Mouse (Mus musculus): Measurements from ENCODE around the gene Atg5. TPM values are rescaled to one million over a fixed set of nuclear protein-coding genes. Genes with fewer than 3 reads are reported as not detected.
A peak's percentile ranks its signal among the peaks of the same experiment; 100 is the strongest.

Gene Atg5
- total RNA-seq, 2 experiments from 2014 or later = 20.0 to 21.8 TPM

- no peak overlapping the region for H3K27ac ChIP-seq
- H3K4me3 ChIP-seq = no peak overlapping the region
- no peak for DNase-seq (ENCODE audit: low spot score in 2 of 2)
- TF ChIP-seq CTCF (conservative IDR thresholded peaks at IDR 0.05) = no peak
Measured at GRCm38 (mm10) chr10:44366186-44366585, 98.0 kb downstream of the Atg5 start.

GRCm38 (mm10) chr10:44367043-44367442 lies 98.9 kb downstream of the Atg5 start:
- no peak for TF ChIP-seq CTCF (conservative IDR thresholded peaks at IDR 0.05)
- Histone ChIP-seq H3K27ac (no peak overlapping the region), H3K4me3 (no peak overlapping the region)
- no peak for DNase-seq (ENCODE audit: low spot score in 2 of 2)

- no peak overlapping the region for H3K27ac ChIP-seq
- no peak for DNase-seq (ENCODE audit: low spot score in 2 of 2)
Measured at GRCm38 (mm10) chr10:44368596-44368995, 100.4 kb downstream of the Atg5 start.

GRCm38 (mm10) chr10:44370666-44371065 lies 102.5 kb downstream of the Atg5 start:
- Histone ChIP-seq H3K27ac (no peak overlapping the region), H3K4me3 (no peak overlapping the region)
- TF ChIP-seq CTCF (conservative IDR thresholded peaks at IDR 0.05) = no peak
- no peak for DNase-seq (ENCODE audit: low spot score in 2 of 2)

More at GRCm38 (mm10) chr10:44368596-44368995, 100.4 kb downstream of the Atg5 start:
- TF ChIP-seq CTCF (conservative IDR thresholded peaks at IDR 0.05) = no peak
- no peak overlapping the region for H3K4me3 ChIP-seq

- no peak overlapping the region for H3K27ac ChIP-seq
- DNase-seq (ENCODE audit: low spot score in 2 of 2) = no peak
Measured at GRCm38 (mm10) chr10:44372210-44372609, 104.1 kb downstream of the Atg5 start.

GRCm38 (mm10) chr10:44374678-44375077 lies 106.5 kb downstream of the Atg5 start:
- H3K4me3 ChIP-seq = no peak overlapping the region
- no peak for TF ChIP-seq CTCF (conservative IDR thresholded peaks at IDR 0.05)
- no peak for DNase-seq (ENCODE audit: low spot score in 2 of 2)
- no peak overlapping the region for H3K27ac ChIP-seq

More at GRCm38 (mm10) chr10:44372210-44372609, 104.1 kb downstream of the Atg5 start:
- no peak overlapping the region for H3K4me3 ChIP-seq
- TF ChIP-seq CTCF (conservative IDR thresholded peaks at IDR 0.05) = no peak

DNA sequence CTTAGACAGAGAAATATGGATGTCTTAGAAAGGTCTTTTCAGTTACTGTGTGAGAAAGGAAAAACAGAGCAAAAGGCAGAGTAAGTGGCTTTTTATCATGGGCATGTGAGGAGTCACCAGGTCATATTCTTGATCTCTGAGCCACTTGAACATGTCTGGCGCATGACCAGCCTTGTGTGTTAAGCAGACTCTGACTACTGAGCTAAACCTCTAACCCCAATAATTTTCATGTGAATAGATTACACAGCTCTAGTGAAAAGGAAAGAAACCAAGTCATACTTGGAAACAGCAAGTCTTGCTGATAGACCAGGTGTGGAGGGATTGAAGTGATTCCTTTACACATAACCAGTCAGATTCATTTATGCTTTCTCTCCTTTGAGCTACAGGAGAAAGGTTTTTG lies 107.3 kb downstream of the Atg5 start:
- Histone ChIP-seq H3K27ac (no peak overlapping the region), H3K4me3 (no peak overlapping the region)
- DNase-seq (ENCODE audit: low spot score in 2 of 2) = no peak
- TF ChIP-seq CTCF (conservative IDR thresholded peaks at IDR 0.05) = no peak

GRCm38 (mm10) chr10:44377821-44378220 lies 109.7 kb downstream of the Atg5 start:
- Histone ChIP-seq H3K27ac (peak overlapping the region; percentile 83), H3K4me3 (no peak overlapping the region)
- DNase-seq (ENCODE audit: low spot score in 2 of 2) = peak; percentile 72 to 78
- no peak for TF ChIP-seq CTCF (conservative IDR thresholded peaks at IDR 0.05)

DNA sequence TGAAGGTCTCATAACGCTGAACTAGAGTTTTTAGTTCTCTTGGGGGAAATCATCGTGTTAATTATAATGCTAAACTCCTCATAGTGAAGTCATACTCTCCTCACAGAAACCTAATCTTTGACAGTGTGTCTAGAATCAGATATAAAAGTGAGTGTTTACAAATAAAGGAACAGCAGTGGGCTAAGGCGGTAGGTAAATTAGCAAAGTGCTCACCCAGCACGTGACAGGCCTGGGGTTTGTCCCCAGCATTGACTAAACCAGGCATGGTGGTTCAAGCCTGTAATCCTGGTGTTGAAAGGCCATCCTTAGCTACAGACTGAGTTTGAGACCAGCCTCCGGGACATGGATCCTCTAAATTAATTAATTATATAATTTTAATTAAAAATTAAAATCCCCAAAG lies 110.2 kb downstream of the Atg5 start:
- H3K27ac ChIP-seq = 0 out of 2 replicates have a peak overlapping the region, but pooled peaks have one; percentile 14
- TF ChIP-seq CTCF (conservative IDR thresholded peaks at IDR 0.05) = no peak
- DNase-seq (ENCODE audit: low spot score in 2 of 2) = no peak
- H3K4me3 ChIP-seq = no peak overlapping the region

- Histone ChIP-seq H3K27ac (peak overlapping the region; percentile 76), H3K4me3 (no peak overlapping the region; the same call in 1 of the 2 replicates)
- TF ChIP-seq CTCF (conservative IDR thresholded peaks at IDR 0.05) = no peak
- DNase-seq (ENCODE audit: low spot score in 2 of 2) = peak; percentile 52 to 60
Measured at GRCm38 (mm10) chr10:44380476-44381208, 112.5 kb downstream of the Atg5 start.

DNA sequence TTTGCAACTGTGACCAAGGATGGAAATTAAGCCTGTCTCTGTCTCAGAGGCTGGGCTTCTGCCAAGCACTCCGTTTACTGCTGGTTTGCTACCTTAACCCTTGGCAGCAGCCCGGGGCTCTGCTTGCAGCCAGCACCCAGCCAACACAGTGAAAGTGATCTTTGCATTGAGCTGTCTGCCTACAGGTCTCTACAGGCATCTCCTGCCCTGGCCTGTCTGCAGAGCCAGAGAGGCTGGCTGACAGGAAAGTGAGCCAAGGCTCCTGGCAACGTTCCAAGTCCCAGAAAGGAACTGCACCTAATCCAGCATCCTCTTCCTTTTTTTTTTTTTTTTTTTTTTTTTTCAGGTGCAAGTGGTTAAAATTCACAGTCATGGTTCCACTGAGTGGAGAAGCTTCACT lies 113.2 kb downstream of the Atg5 start:
- peak overlapping the region; percentile 76 for H3K27ac ChIP-seq
- H3K4me3 ChIP-seq = no peak overlapping the region
- no peak for TF ChIP-seq CTCF (conservative IDR thresholded peaks at IDR 0.05)
- peak; percentile 19 to 51 for DNase-seq (ENCODE audit: low spot score in 2 of 2)

GRCm38 (mm10) chr10:44381948-44382347 lies 113.8 kb downstream of the Atg5 start:
- no peak for TF ChIP-seq CTCF (conservative IDR thresholded peaks at IDR 0.05)
- Histone ChIP-seq H3K27ac (no peak overlapping the region), H3K4me3 (no peak overlapping the region)
- no peak for DNase-seq (ENCODE audit: low spot score in 2 of 2)

GRCm38 (mm10) chr10:44383213-44383612 lies 115.1 kb downstream of the Atg5 start:
- no peak for TF ChIP-seq CTCF (conservative IDR thresholded peaks at IDR 0.05)
- H3K27ac ChIP-seq = no peak overlapping the region
- no peak for DNase-seq (ENCODE audit: low spot score in 2 of 2)
- H3K4me3 ChIP-seq = no peak overlapping the region

- no peak for TF ChIP-seq CTCF (conservative IDR thresholded peaks at IDR 0.05)
- DNase-seq (ENCODE audit: low spot score in 2 of 2) = no peak
- H3K4me3 ChIP-seq = no peak overlapping the region
- H3K27ac ChIP-seq = no peak overlapping the region
Measured at GRCm38 (mm10) chr10:44385227-44385626, 117.1 kb downstream of the Atg5 start.

All from layer of hippocampus, adult 2 months (tissue).